Comparison of ENCODE assay signal across 8 mouse cellular contexts in the genomic region with DNA sequence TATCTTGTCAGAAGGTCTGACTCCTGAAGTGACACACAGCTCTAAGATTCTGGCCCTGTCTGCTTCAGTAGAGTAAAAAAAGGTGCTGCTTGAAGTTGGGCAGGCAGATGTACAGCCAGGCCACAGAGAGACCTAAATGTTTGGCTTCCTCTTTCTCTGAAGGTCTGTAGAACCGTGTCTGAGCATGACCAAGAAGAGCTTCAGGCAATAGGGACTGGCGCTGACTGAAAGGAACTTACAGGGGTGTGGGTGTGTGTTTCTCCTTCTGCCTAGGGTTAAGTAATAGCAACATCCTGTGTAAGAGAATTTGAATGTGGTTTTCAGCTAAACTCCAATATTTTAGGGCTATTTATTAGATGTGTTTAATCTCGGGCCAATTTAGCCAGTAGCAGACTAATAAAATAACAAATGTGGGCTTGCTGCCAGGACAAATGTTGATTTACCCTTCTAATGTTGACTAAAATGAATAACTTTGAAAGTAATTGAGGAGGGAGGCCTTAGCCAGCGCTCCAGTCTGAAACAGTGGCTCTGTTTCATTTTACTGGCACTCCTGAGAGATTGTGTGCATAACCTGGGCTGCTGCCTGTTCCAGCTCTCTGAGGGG.
DNase-seq lines count a peak whose midpoint lies in the region; ATAC-seq and TF ChIP-seq lines count a peak whose summit lies in the region.

No protein-coding gene starts in this region.

- H3K27me3 ChIP-seq in hindbrain, embryonic 12.5 days: no peaks in the 10 kb centered on the region
- H3K27me3 ChIP-seq in hindbrain, embryonic 13.5 days: no peaks in the 10 kb centered on the region
- no peaks in the 10 kb centered on the region for H3K27me3 ChIP-seq in heart, embryonic 15.5 days
- no peaks in the 10 kb centered on the region for H3K27me3 ChIP-seq in limb, embryonic 14.5 days (ENCODE audit: control insufficient read depth, insufficient read depth, low read length)

- H3K9ac ChIP-seq in hindbrain, embryonic 12.5 days: no peak overlapping the region
- no peak overlapping the region for H3K9ac ChIP-seq in hindbrain, embryonic 13.5 days
- H3K9ac ChIP-seq in heart, embryonic 15.5 days: peak overlapping the region; percentile 6; the same call in 1 of the 2 replicates
- no peak overlapping the region for H3K9ac ChIP-seq in limb, embryonic 14.5 days (ENCODE audit: low read depth, low read length, severe bottlenecking)

- H3K4me1 ChIP-seq in hindbrain, embryonic 12.5 days: no peaks in the 10 kb centered on the region
- H3K4me1 ChIP-seq in hindbrain, embryonic 13.5 days (replicated peaks): 0 out of 2 replicates have a peak, but pooled peaks cover 3% of the 10 kb centered on the region
- peaks cover 45% of the 10 kb centered on the region for H3K4me1 ChIP-seq in heart, embryonic 15.5 days (replicated peaks)
- H3K4me1 ChIP-seq in limb, embryonic 14.5 days (ENCODE audit: control insufficient read depth, insufficient read depth, low read length): peaks cover 46% of the 10 kb centered on the region

- no peak overlapping the region for H3K4me2 ChIP-seq in hindbrain, embryonic 12.5 days (replicated peaks)
- no peak overlapping the region for H3K4me2 ChIP-seq in hindbrain, embryonic 13.5 days
- H3K4me2 ChIP-seq in heart, embryonic 15.5 days: no peak overlapping the region
- peak overlapping the region; percentile 29 for H3K4me2 ChIP-seq in limb, embryonic 14.5 days (replicated peaks; ENCODE audit: low read depth, low read length, severe bottlenecking)

- ATAC-seq in hindbrain, embryonic 12.5 days (ENCODE audit: low FRiP score): no peak
- no peak for ATAC-seq in hindbrain, embryonic 13.5 days (ENCODE audit: low FRiP score)
- ATAC-seq in heart, embryonic 15.5 days (replicated peaks; ENCODE audit: insufficient number of reproducible peaks, insufficient read depth, low FRiP score, low read depth): no peak; the same call in 1 of the 2 replicates
- ATAC-seq in limb, embryonic 14.5 days (ENCODE audit: low FRiP score, low read depth): peak; percentile 86

- H3K36me3 ChIP-seq in hindbrain, embryonic 12.5 days: no peaks in the 10 kb centered on the region
- no peaks in the 10 kb centered on the region for H3K36me3 ChIP-seq in hindbrain, embryonic 13.5 days
- no peaks in the 10 kb centered on the region for H3K36me3 ChIP-seq in heart, embryonic 15.5 days
- H3K36me3 ChIP-seq in limb, embryonic 14.5 days (ENCODE audit: control insufficient read depth, insufficient read depth, low read length): no peaks in the 10 kb centered on the region

- 0 out of 2 replicates have a peak overlapping the region, but pooled peaks have one; percentile 40 for H3K27ac ChIP-seq in hindbrain, embryonic 12.5 days
- H3K27ac ChIP-seq in hindbrain, embryonic 13.5 days: no peak overlapping the region
- peak overlapping the region; percentile 90 for H3K27ac ChIP-seq in heart, embryonic 15.5 days
- H3K27ac ChIP-seq in limb, embryonic 14.5 days (replicated peaks; ENCODE audit: low read depth, low read length): peak overlapping the region; percentile 81

- no peak overlapping the region for H3K4me3 ChIP-seq in hindbrain, embryonic 12.5 days
- H3K4me3 ChIP-seq in hindbrain, embryonic 13.5 days: no peak overlapping the region
- H3K4me3 ChIP-seq in heart, embryonic 15.5 days: no peak overlapping the region
- H3K4me3 ChIP-seq in limb, embryonic 14.5 days (replicated peaks; ENCODE audit: low read length): no peak overlapping the region

- no peak for TF ChIP-seq POLR2A in limb, embryonic 14.5 days (IDR thresholded peaks at IDR 0.05; ENCODE audit: borderline replicate concordance, extremely low read depth, insufficient read depth, insufficient read length)

- WGBS in hindbrain, embryonic 12.5 days: 74% methylated on average over 4 of the region's 4 CpGs
- 75% methylated on average over 4 of the region's 4 CpGs for WGBS in hindbrain, embryonic 13.5 days
- 29% methylated on average over 4 of the region's 4 CpGs for WGBS in heart, embryonic 15.5 days
- 7% methylated on average over 4 of the region's 4 CpGs for WGBS in limb, embryonic 14.5 days

- peak; percentile 66 for DNase-seq in T-cell, adult 2 months (ENCODE audit: low spot score)
- DNase-seq in limb, embryonic 14.5 days (ENCODE audit: low spot score): peak; percentile 96
- peak; percentile 38 for DNase-seq in spleen, adult 12 weeks (ENCODE audit: low spot score)
- DNase-seq in layer of hippocampus, postnatal 25 days (ENCODE audit: extremely low spot score in 1 of 2, low spot score in 1 of 2): no peak
- no peak for DNase-seq in ovary, adult 18-20 months (ENCODE audit: low spot score)

- H3K9me3 ChIP-seq in hindbrain, embryonic 12.5 days (replicated peaks): no peaks in the 10 kb centered on the region
- H3K9me3 ChIP-seq in hindbrain, embryonic 13.5 days: no peaks in the 10 kb centered on the region
- H3K9me3 ChIP-seq in heart, embryonic 15.5 days (replicated peaks): no peaks in the 10 kb centered on the region
- H3K9me3 ChIP-seq in limb, embryonic 14.5 days (ENCODE audit: control insufficient read depth, low read length): no peaks in the 10 kb centered on the region

Comparison
In these comparisons a context has a peak if more than half of its experiments do, and no peak if none do; other contexts are left out.
1. DNase-seq: peak in T-cell, adult 2 months (single experiment), limb, embryonic 14.5 days (single experiment) and spleen, adult 12 weeks (single experiment); none in layer of hippocampus, postnatal 25 days (0 of 2) and ovary, adult 18-20 months (single experiment).